8 mouse cellular contexts compared by ENCODE assay signal in the genomic region with DNA sequence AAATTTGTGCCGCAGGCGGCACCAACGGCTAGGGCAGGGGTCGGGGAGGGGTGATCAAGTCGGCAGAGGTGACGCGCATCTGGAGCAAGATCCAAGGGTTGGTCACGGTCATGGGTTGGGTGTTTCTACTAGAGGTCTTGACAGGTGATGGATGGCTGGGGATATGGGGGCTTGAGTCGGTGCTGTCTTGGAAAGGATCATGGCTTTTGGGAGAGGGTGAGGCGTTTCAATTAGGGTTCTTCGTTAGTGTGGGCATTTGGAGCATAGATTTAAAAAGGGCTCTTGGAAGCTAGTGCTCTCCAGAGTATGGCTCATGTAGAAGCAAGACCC. TPM values are rescaled to one million over a fixed set of nuclear protein-coding genes. Genes with fewer than 3 reads are reported as not detected.
DNase-seq lines count a peak whose midpoint lies in the region; ATAC-seq and TF ChIP-seq lines count a peak whose summit lies in the region.

No protein-coding gene starts in this region.

- no peaks in the 10 kb centered on the region for H3K36me3 ChIP-seq in neural tube, embryonic 11.5 days (ENCODE audit: control insufficient read depth, insufficient read depth, low read length)
- 0 out of 2 replicates have a peak, but pooled peaks cover 3% of the 10 kb centered on the region for H3K36me3 ChIP-seq in limb, embryonic 14.5 days (ENCODE audit: control insufficient read depth, insufficient read depth, low read length)
- H3K36me3 ChIP-seq in stomach, embryonic 15.5 days: no peaks in the 10 kb centered on the region

- no peak for TF ChIP-seq CTCF in cerebellum, adult 2 months (IDR thresholded peaks at IDR 0.05; ENCODE audit: borderline replicate concordance, insufficient read depth, low read depth, low read length)

- H3K27ac ChIP-seq in cerebellum, adult 2 months (ENCODE audit: insufficient read depth, low read length): peak overlapping the region; percentile 99
- no peak overlapping the region for H3K27ac ChIP-seq in neural tube, embryonic 11.5 days (ENCODE audit: low read depth, low read length)
- H3K27ac ChIP-seq in limb, embryonic 14.5 days (replicated peaks; ENCODE audit: low read depth, low read length): peak overlapping the region; percentile 87; the same call in 1 of the 2 replicates
- H3K27ac ChIP-seq in stomach, embryonic 15.5 days: peak overlapping the region; percentile 95

- intact Hi-C loops in left cerebral cortex, postnatal 14 days (cut with DNase I): no loop called here

- WGBS in cerebellum, adult 2 months: 13% methylated on average over 11 of the region's 11 CpGs
- WGBS in neural tube, embryonic 11.5 days: 20% methylated on average over 11 of the region's 11 CpGs
- WGBS in limb, embryonic 14.5 days: 17% methylated on average over 11 of the region's 11 CpGs
- 30% methylated on average over 11 of the region's 11 CpGs for WGBS in stomach, embryonic 15.5 days

- peak overlapping the region; percentile 56 for H3K4me2 ChIP-seq in neural tube, embryonic 11.5 days (ENCODE audit: low read depth)
- peak overlapping the region; percentile 66 for H3K4me2 ChIP-seq in limb, embryonic 14.5 days (replicated peaks; ENCODE audit: low read depth, low read length, severe bottlenecking)
- H3K4me2 ChIP-seq in stomach, embryonic 15.5 days: peak overlapping the region; percentile 52

- no peaks in the 10 kb centered on the region for H3K27me3 ChIP-seq in cerebellum, adult 2 months (ENCODE audit: control insufficient read depth, insufficient read depth, low read length)
- no peaks in the 10 kb centered on the region for H3K27me3 ChIP-seq in neural tube, embryonic 11.5 days (ENCODE audit: control insufficient read depth, insufficient read depth, low read length)
- no peaks in the 10 kb centered on the region for H3K27me3 ChIP-seq in limb, embryonic 14.5 days (ENCODE audit: control insufficient read depth, insufficient read depth, low read length)
- H3K27me3 ChIP-seq in stomach, embryonic 15.5 days (replicated peaks): no peaks in the 10 kb centered on the region

- ATAC-seq in neural tube, embryonic 11.5 days (ENCODE audit: insufficient read depth, low FRiP score, low TSS enrichment): no peak; the same call in 1 of the 2 replicates
- ATAC-seq in limb, embryonic 14.5 days (ENCODE audit: low FRiP score, low read depth): no peak
- no peak for ATAC-seq in stomach, embryonic 15.5 days (ENCODE audit: insufficient read depth, low FRiP score, low read depth)

- no peak for DNase-seq in cerebellum, adult 2 months
- DNase-seq in cerebellum, adult 9-11 months: no peak
- no peak for DNase-seq in neural tube, embryonic 11.5 days (ENCODE audit: low spot score)
- no peak for DNase-seq in neural tube, embryonic 10.5 days (ENCODE audit: extremely low spot score, low spot score)
- no peak for DNase-seq in limb, embryonic 14.5 days (ENCODE audit: low spot score)
- DNase-seq in left cerebral cortex, adult 8-10 months (ENCODE audit: low spot score in 2 of 2): no peak
- DNase-seq in left cerebral cortex, postnatal 14 days (ENCODE audit: low spot score in 2 of 2): no peak

- peak overlapping the region; percentile 100 for H3K4me3 ChIP-seq in cerebellum, adult 2 months (replicated peaks; ENCODE audit: insufficient read depth, low read depth, low read length)
- peak overlapping the region; percentile 48 for H3K4me3 ChIP-seq in neural tube, embryonic 11.5 days (ENCODE audit: low read depth, low read length)
- H3K4me3 ChIP-seq in limb, embryonic 14.5 days (replicated peaks; ENCODE audit: low read length): peak overlapping the region; percentile 50
- H3K4me3 ChIP-seq in stomach, embryonic 15.5 days (replicated peaks): peak overlapping the region; percentile 58

- H3K9ac ChIP-seq in neural tube, embryonic 11.5 days (ENCODE audit: low read length): peak overlapping the region; percentile 60
- peak overlapping the region; percentile 64 for H3K9ac ChIP-seq in limb, embryonic 14.5 days (ENCODE audit: low read depth, low read length, severe bottlenecking)
- H3K9ac ChIP-seq in stomach, embryonic 15.5 days: no peak overlapping the region

- no peaks in the 10 kb centered on the region for H3K4me1 ChIP-seq in cerebellum, adult 2 months (ENCODE audit: control insufficient read depth, insufficient read depth, low read length)
- H3K4me1 ChIP-seq in neural tube, embryonic 11.5 days (ENCODE audit: control insufficient read depth, insufficient read depth, low read length): no peaks in the 10 kb centered on the region
- H3K4me1 ChIP-seq in limb, embryonic 14.5 days (ENCODE audit: control insufficient read depth, insufficient read depth, low read length): 0 out of 2 replicates have a peak, but pooled peaks cover 3% of the 10 kb centered on the region
- peaks cover 6% of the 10 kb centered on the region; the same call in 1 of the 2 replicates for H3K4me1 ChIP-seq in stomach, embryonic 15.5 days

- TF ChIP-seq POLR2A in cerebellum, adult 2 months (IDR thresholded peaks at IDR 0.05; ENCODE audit: borderline replicate concordance, insufficient read depth, low read length): no peak
- TF ChIP-seq POLR2A in limb, embryonic 14.5 days (IDR thresholded peaks at IDR 0.05; ENCODE audit: borderline replicate concordance, extremely low read depth, insufficient read depth, insufficient read length): no peak

- H3K9me3 ChIP-seq in neural tube, embryonic 11.5 days (ENCODE audit: control insufficient read depth, low read length): no peaks in the 10 kb centered on the region
- H3K9me3 ChIP-seq in limb, embryonic 14.5 days (ENCODE audit: control insufficient read depth, low read length): no peaks in the 10 kb centered on the region
- H3K9me3 ChIP-seq in stomach, embryonic 15.5 days: no peaks in the 10 kb centered on the region

RNA-seq across cellular contexts. Expression of a gene that starts 0.2 kb away (rescaled TPM):
- polyA plus RNA-seq in cerebellum, adult 2 months (2012; rRNA removed): 0.54 TPM in 1 of 2 replicates, not detected in the other
- not detected in 2 replicates for polyA plus RNA-seq in neural tube, embryonic 11.5 days (2014; fragmentation: Nextera tagmentation; extraction: Ambion mirVana)
- polyA plus RNA-seq in limb, embryonic 14.5 days (2012; rRNA removed): 0.50 and 0.85 TPM in 2 replicates
- 0.43 and 0.48 TPM in 2 replicates for polyA plus RNA-seq in limb, embryonic 14.5 days (2014; fragmentation: Nextera tagmentation; extraction: Ambion mirVana)
- 1.5 TPM in 1 of 2 replicates, not detected in the other for polyA plus RNA-seq in stomach, embryonic 15.5 days (2015; fragmentation: Nextera tagmentation; extraction: Ambion mirVana)
- total RNA-seq in left cerebral cortex, adult 8-10 months (2022): under 1 TPM in 1 of 4 experiments, not detected in 3; 0.74 TPM
- total RNA-seq in left cerebral cortex, postnatal 14 days (2021): not detected

RNA-seq across cellular contexts. Expression of a gene that starts 6.0 kb away (rescaled TPM):
- polyA plus RNA-seq in cerebellum, adult 2 months (2012; rRNA removed): 166 and 179 TPM in 2 replicates
- 102 and 104 TPM in 2 replicates for polyA plus RNA-seq in neural tube, embryonic 11.5 days (2014; fragmentation: Nextera tagmentation; extraction: Ambion mirVana)
- 83.7 and 91.1 TPM in 2 replicates for polyA plus RNA-seq in limb, embryonic 14.5 days (2012; rRNA removed)
- polyA plus RNA-seq in limb, embryonic 14.5 days (2014; fragmentation: Nextera tagmentation; extraction: Ambion mirVana): 89.4 and 92.0 TPM in 2 replicates
- 58.3 and 60.9 TPM in 2 replicates for polyA plus RNA-seq in stomach, embryonic 15.5 days (2015; fragmentation: Nextera tagmentation; extraction: Ambion mirVana)
- 100 to 1,000 TPM in 3 of 4 experiments, 10 to 100 TPM in 1; 93.3 to 107 (median 103) TPM for total RNA-seq in left cerebral cortex, adult 8-10 months (2022)
- 100 to 1,000 TPM; 102 to 110 TPM for total RNA-seq in left cerebral cortex, postnatal 14 days (2021)

RNA-seq across cellular contexts. Expression of a gene that starts 8.1 kb away (rescaled TPM):
- 81.8 and 82.7 TPM in 2 replicates for polyA plus RNA-seq in cerebellum, adult 2 months (2012; rRNA removed)
- 17.8 and 18.3 TPM in 2 replicates for polyA plus RNA-seq in neural tube, embryonic 11.5 days (2014; fragmentation: Nextera tagmentation; extraction: Ambion mirVana)
- 48.6 and 56.5 TPM in 2 replicates for polyA plus RNA-seq in limb, embryonic 14.5 days (2012; rRNA removed)
- 20.4 and 25.3 TPM in 2 replicates for polyA plus RNA-seq in limb, embryonic 14.5 days (2014; fragmentation: Nextera tagmentation; extraction: Ambion mirVana)
- polyA plus RNA-seq in stomach, embryonic 15.5 days (2015; fragmentation: Nextera tagmentation; extraction: Ambion mirVana): 32.0 and 32.5 TPM in 2 replicates
- total RNA-seq in left cerebral cortex, adult 8-10 months (2022): 10 to 100 TPM; 59.1 to 71.0 (median 67.8) TPM
- 10 to 100 TPM; 44.9 to 53.6 TPM for total RNA-seq in left cerebral cortex, postnatal 14 days (2021)

RNA-seq across cellular contexts. Expression of a gene that starts 25.3 kb away (rescaled TPM):
- 30.5 and 33.1 TPM in 2 replicates for polyA plus RNA-seq in cerebellum, adult 2 months (2012; rRNA removed)
- polyA plus RNA-seq in neural tube, embryonic 11.5 days (2014; fragmentation: Nextera tagmentation; extraction: Ambion mirVana): 47.3 and 48.4 TPM in 2 replicates
- polyA plus RNA-seq in limb, embryonic 14.5 days (2012; rRNA removed): 20.5 and 28.9 TPM in 2 replicates
- 37.8 and 43.9 TPM in 2 replicates for polyA plus RNA-seq in limb, embryonic 14.5 days (2014; fragmentation: Nextera tagmentation; extraction: Ambion mirVana)
- 33.0 and 34.9 TPM in 2 replicates for polyA plus RNA-seq in stomach, embryonic 15.5 days (2015; fragmentation: Nextera tagmentation; extraction: Ambion mirVana)
- 10 to 100 TPM; 32.9 to 36.4 (median 33.5) TPM for total RNA-seq in left cerebral cortex, adult 8-10 months (2022)
- 10 to 100 TPM; 33.7 to 34.6 TPM for total RNA-seq in left cerebral cortex, postnatal 14 days (2021)

RNA-seq across cellular contexts. Expression of a gene that starts 28.5 kb away (rescaled TPM):
- polyA plus RNA-seq in cerebellum, adult 2 months (2012; rRNA removed): 68.3 and 82.6 TPM in 2 replicates
- 21.0 and 31.8 TPM in 2 replicates for polyA plus RNA-seq in neural tube, embryonic 11.5 days (2014; fragmentation: Nextera tagmentation; extraction: Ambion mirVana)
- polyA plus RNA-seq in limb, embryonic 14.5 days (2012; rRNA removed): 25.7 and 38.6 TPM in 2 replicates
- 14.9 and 16.0 TPM in 2 replicates for polyA plus RNA-seq in limb, embryonic 14.5 days (2014; fragmentation: Nextera tagmentation; extraction: Ambion mirVana)
- 16.0 and 22.2 TPM in 2 replicates for polyA plus RNA-seq in stomach, embryonic 15.5 days (2015; fragmentation: Nextera tagmentation; extraction: Ambion mirVana)
- total RNA-seq in left cerebral cortex, adult 8-10 months (2022): 10 to 100 TPM; 15.7 to 26.0 (median 17.6) TPM
- 10 to 100 TPM; 23.1 to 23.8 TPM for total RNA-seq in left cerebral cortex, postnatal 14 days (2021)

Comparison
In these comparisons a context has a peak if more than half of its experiments do, and no peak if none do; other contexts are left out.
1. H3K4me3 ChIP-seq: peak in every context shown above with its lines; median percentile 100 in cerebellum, adult 2 months; 58 in stomach, embryonic 15.5 days; 50 in limb, embryonic 14.5 days; 48 in neural tube, embryonic 11.5 days.